Mouse (Mus musculus): Measurements from ENCODE around the gene Cga. TPM values are rescaled to one million over a fixed set of nuclear protein-coding genes. Genes with fewer than 3 reads are reported as not detected.

Cga gene
- polyA plus RNA-seq, 1 experiment from 2014 or later, result not detected

- 83% methylated on average over 3 of the region's 3 CpGs for WGBS
- Histone ChIP-seq H3K4me3 (ENCODE audit: low read depth, low read length) (no peak overlapping the region), H3K36me3 (ENCODE audit: control insufficient read depth, insufficient read depth, low read length) (no peaks in the 10 kb centered on the region), H3K4me2 (ENCODE audit: low read depth, low read length, severe bottlenecking) (no peak overlapping the region), H3K27me3 (ENCODE audit: control insufficient read depth, insufficient read depth, low read length) (no peaks in the 10 kb centered on the region), H3K27ac (ENCODE audit: low read depth, low read length) (no peak overlapping the region), H3K4me1 (replicated peaks; ENCODE audit: control insufficient read depth, insufficient read depth, low read length) (no peaks in the 10 kb centered on the region), H3K9ac (ENCODE audit: low read length) (no peak overlapping the region), H3K9me3 (ENCODE audit: control insufficient read depth, low read length) (no peaks in the 10 kb centered on the region)
- no peak for ATAC-seq (replicated peaks; ENCODE audit: low FRiP score)
- no peak for DNase-seq (ENCODE audit: low spot score)
Observed at GRCm38 (mm10) chr4:34869813-34870212, 23.8 kb upstream of the Cga start.

- WGBS, result 92% methylated on average over 4 of the region's 4 CpGs
- Histone ChIP-seq H3K9ac (ENCODE audit: low read length) (no peak overlapping the region), H3K9me3 (ENCODE audit: control insufficient read depth, low read length) (peaks cover 3% of the 10 kb centered on the region; the same call in 1 of the 2 replicates), H3K36me3 (ENCODE audit: control insufficient read depth, insufficient read depth, low read length) (no peaks in the 10 kb centered on the region; the same call in 1 of the 2 replicates), H3K4me2 (ENCODE audit: low read depth, low read length, severe bottlenecking) (no peak overlapping the region), H3K27me3 (ENCODE audit: control insufficient read depth, insufficient read depth, low read length) (no peaks in the 10 kb centered on the region), H3K4me1 (replicated peaks; ENCODE audit: control insufficient read depth, insufficient read depth, low read length) (no peaks in the 10 kb centered on the region), H3K27ac (ENCODE audit: low read depth, low read length) (no peak overlapping the region), H3K4me3 (ENCODE audit: low read depth, low read length) (no peak overlapping the region)
- ATAC-seq (replicated peaks; ENCODE audit: low FRiP score), result no peak
- DNase-seq (ENCODE audit: low spot score), result no peak
Observed at GRCm38 (mm10) chr4:34872896-34873495, 20.6 kb upstream of the Cga start.

- Histone ChIP-seq H3K9ac (ENCODE audit: low read length) (no peak overlapping the region), H3K9me3 (ENCODE audit: control insufficient read depth, low read length) (peaks cover 3% of the 10 kb centered on the region; the same call in 1 of the 2 replicates), H3K4me2 (ENCODE audit: low read depth, low read length, severe bottlenecking) (no peak overlapping the region), H3K27me3 (ENCODE audit: control insufficient read depth, insufficient read depth, low read length) (no peaks in the 10 kb centered on the region), H3K27ac (ENCODE audit: low read depth, low read length) (no peak overlapping the region), H3K4me3 (ENCODE audit: low read depth, low read length) (no peak overlapping the region), H3K36me3 (ENCODE audit: control insufficient read depth, insufficient read depth, low read length) (no peaks in the 10 kb centered on the region; the same call in 1 of the 2 replicates), H3K4me1 (replicated peaks; ENCODE audit: control insufficient read depth, insufficient read depth, low read length) (no peaks in the 10 kb centered on the region)
- WGBS, result 89% methylated on average over 1 of the region's 1 CpGs
- ATAC-seq (replicated peaks; ENCODE audit: low FRiP score) (no peak), DNase-seq (ENCODE audit: low spot score) (no peak)
Observed at GRCm38 (mm10) chr4:34874234-34874633, 19.3 kb upstream of the Cga start.

- 89% methylated on average over 10 of the region's 10 CpGs for WGBS
- H3K36me3 ChIP-seq (ENCODE audit: control insufficient read depth, insufficient read depth, low read length), result no peaks in the 10 kb centered on the region; the same call in 1 of the 2 replicates
- H3K9ac ChIP-seq (ENCODE audit: low read length), result no peak overlapping the region
Observed at GRCm38 (mm10) chr4:34880921-34881650, 12.5 kb upstream of the Cga start.

GRCm38 (mm10) chr4:34881851-34882250 is 11.7 kb upstream of the Cga start:
- peak overlapping the region; percentile 99; the same call in 1 of the 2 replicates for H3K27ac ChIP-seq (ENCODE audit: low read depth, low read length)
- 19% methylated on average over 4 of the region's 4 CpGs for WGBS

More at GRCm38 (mm10) chr4:34880921-34881650, 12.5 kb upstream of the Cga start:
- DNase-seq (ENCODE audit: low spot score), result no peak
- Histone ChIP-seq H3K4me3 (ENCODE audit: low read depth, low read length) (peak overlapping the region; percentile 96; the same call in 1 of the 2 replicates), H3K4me1 (replicated peaks; ENCODE audit: control insufficient read depth, insufficient read depth, low read length) (peaks cover 2% of the 10 kb centered on the region; the same call in 1 of the 2 replicates), H3K4me2 (ENCODE audit: low read depth, low read length, severe bottlenecking) (peak overlapping the region; percentile 63; the same call in 1 of the 2 replicates), H3K27ac (ENCODE audit: low read depth, low read length) (no peak overlapping the region), H3K9me3 (ENCODE audit: control insufficient read depth, low read length) (peaks cover 3% of the 10 kb centered on the region; the same call in 1 of the 2 replicates), H3K27me3 (ENCODE audit: control insufficient read depth, insufficient read depth, low read length) (no peaks in the 10 kb centered on the region)
- ATAC-seq (replicated peaks; ENCODE audit: low FRiP score), result no peak

GRCm38 (mm10) chr4:34882291-34882769 is 11.2 kb upstream of the Cga start:
- peak overlapping the region; percentile 96 for H3K4me3 ChIP-seq (ENCODE audit: low read depth, low read length)
- peaks cover 2% of the 10 kb centered on the region; the same call in 1 of the 2 replicates for H3K4me1 ChIP-seq (replicated peaks; ENCODE audit: control insufficient read depth, insufficient read depth, low read length)
- ATAC-seq (replicated peaks; ENCODE audit: low FRiP score) (peak; percentile 73), DNase-seq (ENCODE audit: low spot score) (peak; percentile 84)
- no peaks in the 10 kb centered on the region for H3K9me3 ChIP-seq (ENCODE audit: control insufficient read depth, low read length)
- under 1% methylated on average over 55 of the region's 58 CpGs for WGBS
- peak overlapping the region; percentile 99 for H3K27ac ChIP-seq (ENCODE audit: low read depth, low read length)
- no peaks in the 10 kb centered on the region for H3K36me3 ChIP-seq (ENCODE audit: control insufficient read depth, insufficient read depth, low read length)
- peak overlapping the region; percentile 63 for H3K4me2 ChIP-seq (ENCODE audit: low read depth, low read length, severe bottlenecking)
- peak overlapping the region; percentile 99 for H3K9ac ChIP-seq (ENCODE audit: low read length)
- H3K27me3 ChIP-seq (ENCODE audit: control insufficient read depth, insufficient read depth, low read length), result no peaks in the 10 kb centered on the region

More at GRCm38 (mm10) chr4:34881851-34882250, 11.7 kb upstream of the Cga start:
- H3K4me2 ChIP-seq (ENCODE audit: low read depth, low read length, severe bottlenecking), result peak overlapping the region; percentile 63
- peaks cover 2% of the 10 kb centered on the region; the same call in 1 of the 2 replicates for H3K4me1 ChIP-seq (replicated peaks; ENCODE audit: control insufficient read depth, insufficient read depth, low read length)
- H3K27me3 ChIP-seq (ENCODE audit: control insufficient read depth, insufficient read depth, low read length), result no peaks in the 10 kb centered on the region
- H3K36me3 ChIP-seq (ENCODE audit: control insufficient read depth, insufficient read depth, low read length), result no peaks in the 10 kb centered on the region
- H3K4me3 ChIP-seq (ENCODE audit: low read depth, low read length), result peak overlapping the region; percentile 96
- H3K9me3 ChIP-seq (ENCODE audit: control insufficient read depth, low read length), result peaks cover under 1% of the 10 kb centered on the region; the same call in 1 of the 2 replicates
- H3K9ac ChIP-seq (ENCODE audit: low read length), result peak overlapping the region; percentile 99
- DNase-seq (ENCODE audit: low spot score), result no peak
- ATAC-seq (replicated peaks; ENCODE audit: low FRiP score), result no peak

GRCm38 (mm10) chr4:34882818-34883217 is 10.8 kb upstream of the Cga start, which contains the start of gene Zfp292:
Zfp292 (minus strand) TSS chr4:34882960.
- DNase-seq (ENCODE audit: low spot score), result peak; percentile 98
- peak within 1 kb of the TSS; percentile 96 for H3K4me3 ChIP-seq (ENCODE audit: low read depth, low read length)
- peaks cover 2% of the 10 kb centered on the region; the same call in 1 of the 2 replicates for H3K4me1 ChIP-seq (replicated peaks; ENCODE audit: control insufficient read depth, insufficient read depth, low read length)
- H3K4me2 ChIP-seq (ENCODE audit: low read depth, low read length, severe bottlenecking), result peak within 1 kb of the TSS; percentile 63
- under 1% methylated on average over 44 of the region's 44 CpGs for WGBS
- H3K27me3 ChIP-seq (ENCODE audit: control insufficient read depth, insufficient read depth, low read length), result no peaks in the 10 kb centered on the region
- no peaks in the 10 kb centered on the region for H3K9me3 ChIP-seq (ENCODE audit: control insufficient read depth, low read length)
- H3K27ac ChIP-seq (ENCODE audit: low read depth, low read length), result peak within 1 kb of the TSS; percentile 99
- peak within 1 kb of the TSS; percentile 99 for H3K9ac ChIP-seq (ENCODE audit: low read length)
- no peaks in the 10 kb centered on the region for H3K36me3 ChIP-seq (ENCODE audit: control insufficient read depth, insufficient read depth, low read length)
- ATAC-seq (replicated peaks; ENCODE audit: low FRiP score), result peak; percentile 96

- Histone ChIP-seq H3K4me1 (replicated peaks; ENCODE audit: control insufficient read depth, insufficient read depth, low read length) (peaks cover 2% of the 10 kb centered on the region; the same call in 1 of the 2 replicates), H3K9ac (ENCODE audit: low read length) (peak overlapping the region; percentile 99), H3K9me3 (ENCODE audit: control insufficient read depth, low read length) (no peaks in the 10 kb centered on the region), H3K4me3 (ENCODE audit: low read depth, low read length) (peak overlapping the region; percentile 96), H3K4me2 (ENCODE audit: low read depth, low read length, severe bottlenecking) (peak overlapping the region; percentile 63), H3K27ac (ENCODE audit: low read depth, low read length) (peak overlapping the region; percentile 99; the same call in 1 of the 2 replicates), H3K36me3 (ENCODE audit: control insufficient read depth, insufficient read depth, low read length) (no peaks in the 10 kb centered on the region), H3K27me3 (ENCODE audit: control insufficient read depth, insufficient read depth, low read length) (no peaks in the 10 kb centered on the region)
- WGBS, result 50% methylated on average over 16 of the region's 16 CpGs
- DNase-seq (ENCODE audit: low spot score) (no peak), ATAC-seq (replicated peaks; ENCODE audit: low FRiP score) (no peak)
Observed at GRCm38 (mm10) chr4:34883366-34884029, 10.1 kb upstream of the Cga start.

Measured in forebrain, embryonic 11.5 days (tissue).